Mouse (Mus musculus) hindbrain, embryonic 14.5 days (tissue): ENCODE data around the gene Pmf1. TPM values are rescaled to one million over a fixed set of nuclear protein-coding genes. Genes with fewer than 3 reads are reported as not detected.
A peak's percentile ranks its signal among the peaks of the same experiment; 100 is the strongest.

Experiments
- ATAC-seq: fragments of 200-750 bp; cut with Nextera tagmentation; 2 replicates; pipeline ENCODE4 v1.8.0; 2017; ENCODE audit warnings: moderate number of reproducible peaks, mild to moderate bottlenecking, moderate TSS enrichment, moderate library complexity; ENCODE audit not compliant: low FRiP score
- DNase-seq: peaks from one replicate; pipeline ENCODE4 v3.0.0-alpha.2; 2015; ENCODE audit warnings: low spot score
- H3K27ac ChIP-seq: fragments of 300-500 bp; sonication (generic); 2 replicates; pipeline ENCODE4 v1.5.1; 2014; ENCODE audit warnings: mild to moderate bottlenecking, moderate library complexity
- H3K27me3 ChIP-seq: fragments of 300-500 bp; sonication (generic); 2 replicates; pipeline ENCODE4 v1.6.1; 2014; ENCODE audit warnings: mild to moderate bottlenecking, low read length, mixed read lengths; ENCODE audit not compliant: control insufficient read depth, insufficient read depth
- H3K36me3 ChIP-seq: fragments of 300-500 bp; sonication (generic); replicated peaks from 2 replicates; pipeline ENCODE4 v1.6.1; 2014; ENCODE audit not compliant: control insufficient read depth, insufficient read depth
- H3K4me1 ChIP-seq: fragments of 300-500 bp; sonication (generic); replicated peaks from 2 replicates; pipeline ENCODE4 v1.6.1; 2014; ENCODE audit warnings: antibody characterized with exemption, low read length, mixed read lengths; ENCODE audit not compliant: control insufficient read depth, insufficient read depth
- H3K4me2 ChIP-seq: fragments of 300-500 bp; sonication (generic); replicated peaks from 2 replicates; pipeline ENCODE4 v1.6.1; 2014; ENCODE audit warnings: mild to moderate bottlenecking, moderate library complexity
- H3K4me3 ChIP-seq: fragments of 300-500 bp; sonication (generic); replicated peaks from 2 replicates; pipeline ENCODE4 v1.5.1; 2014; ENCODE audit warnings: mild to moderate bottlenecking, low read length
- H3K9ac ChIP-seq: fragments of 300-500 bp; sonication (generic); 2 replicates; pipeline ENCODE4 v1.6.1; 2014
- H3K9me3 ChIP-seq: fragments of 300-500 bp; sonication (generic); 2 replicates; pipeline ENCODE4 v1.6.1; 2016; ENCODE audit warnings: low read length; ENCODE audit not compliant: control insufficient read depth
- WGBS: fragments of 180-500 bp; shearing (Covaris S2); extraction: QIAGEN DNeasy Blood & Tissue Kit; methylation state at CpG from one replicate; pipeline ENCODE4 v1.1.7; 2014; 5-methylcytosine and 5-hydroxymethylcytosine counted together
- polyA plus RNA-seq: library from polyadenylated mRNA; unstranded; fragments of >200 nt; fragmentation: Nextera tagmentation; extraction: Ambion mirVana; gene quantifications from 2 replicates; pipeline ENCODE4 v1.2.1, GENCODE M21; 2014

Gene Pmf1
- polyA plus RNA-seq, 1 experiment from 2014 or later = 26.0 TPM

DNA sequence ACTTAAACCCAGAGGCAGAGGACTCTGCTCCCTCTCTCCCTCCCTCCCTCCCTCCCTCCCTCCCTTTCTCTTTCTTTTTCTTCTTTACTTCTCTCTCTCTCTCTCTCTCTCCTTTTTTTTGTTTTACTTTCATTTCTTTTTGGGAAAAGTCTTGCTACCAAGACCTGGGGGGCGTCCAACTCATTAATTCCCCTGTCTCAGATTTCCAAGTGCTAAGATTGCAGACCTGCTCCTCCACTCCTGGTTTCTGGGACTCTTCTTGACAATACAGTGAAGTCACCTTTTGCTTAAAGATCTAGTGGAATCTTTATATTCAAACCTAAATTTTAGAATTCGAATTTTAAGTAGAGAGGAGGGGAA, 15.2 kb upstream of the Pmf1 start:
- Histone ChIP-seq H3K9ac (peak overlapping the region; percentile 31; the same call in 1 of the 2 replicates), H3K27me3 (no peaks in the 10 kb centered on the region), H3K4me2 (peak overlapping the region; percentile 66), H3K9me3 (no peaks in the 10 kb centered on the region), H3K27ac (no peak overlapping the region; the same call in 1 of the 2 replicates), H3K36me3 (peaks cover 11% of the 10 kb centered on the region), H3K4me1 (peaks cover 29% of the 10 kb centered on the region), H3K4me3 (peak overlapping the region; percentile 72; the same call in 1 of the 2 replicates)
- 12% methylated on average over 2 of the region's 2 CpGs for WGBS
- DNase-seq (no peak), ATAC-seq (no peak)

DNA sequence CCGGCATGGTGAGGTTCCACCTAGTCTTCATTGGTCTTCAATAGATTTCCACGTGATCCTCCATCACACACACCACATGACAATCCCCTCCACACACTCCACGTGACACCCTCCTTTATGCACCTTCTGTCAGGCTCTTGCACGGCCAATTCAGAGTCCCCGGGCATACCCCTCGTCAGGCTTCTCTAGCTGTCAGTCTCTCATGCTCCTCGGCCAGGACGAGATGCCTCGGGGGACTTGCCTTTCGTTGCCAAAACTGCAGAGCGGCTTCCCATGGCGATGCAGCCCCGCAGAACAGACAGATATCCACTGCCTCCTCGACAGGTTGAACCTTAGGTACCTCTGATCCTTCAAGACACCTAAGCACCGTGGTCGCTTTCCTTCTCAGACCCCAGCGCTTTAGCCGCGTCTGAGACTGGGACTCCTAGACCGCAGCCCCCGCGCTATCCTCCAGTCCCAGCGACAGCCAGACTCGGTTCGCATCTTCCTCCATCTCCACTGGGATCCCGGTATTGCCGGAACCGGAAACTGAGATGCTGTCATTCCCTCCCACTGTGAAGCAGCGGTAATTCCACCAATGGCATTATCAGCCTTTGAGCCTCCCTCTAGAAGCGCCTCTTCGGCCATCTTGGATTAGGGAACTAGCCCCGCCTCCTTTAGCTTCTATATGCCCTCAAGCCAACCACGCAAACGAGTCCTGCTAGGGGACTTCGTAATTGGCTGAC, 14.6 kb upstream of the Pmf1 start, which contains the start of gene Slc25a44:
Slc25a44 (minus strand) TSS at position 535 of the 725 bp plus-strand sequence.
- peak within 1 kb of the TSS; percentile 67 for H3K27ac ChIP-seq
- DNase-seq (peak; percentile 96), ATAC-seq (peak; percentile 96)
- peaks cover 17% of the 10 kb centered on the region for H3K36me3 ChIP-seq
- H3K9ac ChIP-seq = peak within 1 kb of the TSS; percentile 69
- peaks cover 29% of the 10 kb centered on the region for H3K4me1 ChIP-seq
- no peaks in the 10 kb centered on the region for H3K27me3 ChIP-seq
- H3K4me3 ChIP-seq = peak within 1 kb of the TSS; percentile 72
- no peaks in the 10 kb centered on the region for H3K9me3 ChIP-seq
- H3K4me2 ChIP-seq = peak within 1 kb of the TSS; percentile 66
- WGBS = under 1% methylated on average over 35 of the region's 35 CpGs

DNA sequence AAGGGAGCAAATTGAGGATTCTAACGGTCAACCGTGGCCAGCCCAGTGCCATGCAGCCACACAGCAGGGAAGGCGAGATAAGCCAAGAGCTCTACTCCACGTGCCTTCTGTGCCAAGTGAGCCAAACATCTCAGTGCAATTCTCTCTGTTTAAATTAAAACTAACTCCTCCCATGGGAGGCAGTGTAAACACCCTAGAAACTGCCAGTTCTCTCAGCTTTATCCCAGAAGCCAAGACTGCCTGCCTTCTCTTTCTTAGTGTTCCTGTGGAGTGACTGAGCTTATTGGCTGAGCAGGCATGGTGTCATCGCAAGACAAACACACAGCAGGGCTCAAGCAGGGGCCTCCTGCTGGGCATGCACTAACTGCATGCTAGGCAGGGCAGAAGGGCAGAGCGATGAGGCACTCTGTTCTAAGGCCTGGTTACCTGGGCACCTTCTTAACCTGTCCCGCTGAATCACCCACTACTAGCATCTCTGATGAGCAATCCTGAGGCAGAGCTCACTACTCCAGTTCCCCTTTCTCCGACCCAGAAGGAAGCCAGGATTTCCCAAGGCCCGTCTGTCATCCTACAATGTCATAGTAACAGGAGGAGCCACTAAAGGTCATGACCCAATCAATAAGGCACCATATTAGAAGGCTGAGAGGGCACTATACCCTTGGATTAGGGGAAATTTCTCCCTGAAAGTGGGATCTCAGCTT, 12.0 kb upstream of the Pmf1 start:
- Histone ChIP-seq H3K9me3 (no peaks in the 10 kb centered on the region), H3K27me3 (no peaks in the 10 kb centered on the region), H3K4me1 (peaks cover 29% of the 10 kb centered on the region), H3K36me3 (peaks cover 43% of the 10 kb centered on the region), H3K27ac (0 out of 2 replicates have a peak overlapping the region, but pooled peaks have one; percentile 2), H3K4me3 (no peak overlapping the region), H3K9ac (0 out of 2 replicates have a peak overlapping the region, but pooled peaks have one; percentile 39), H3K4me2 (peak overlapping the region; percentile 9)
- ATAC-seq (no peak), DNase-seq (no peak)
- 36% methylated on average over 9 of the region's 9 CpGs for WGBS

DNA sequence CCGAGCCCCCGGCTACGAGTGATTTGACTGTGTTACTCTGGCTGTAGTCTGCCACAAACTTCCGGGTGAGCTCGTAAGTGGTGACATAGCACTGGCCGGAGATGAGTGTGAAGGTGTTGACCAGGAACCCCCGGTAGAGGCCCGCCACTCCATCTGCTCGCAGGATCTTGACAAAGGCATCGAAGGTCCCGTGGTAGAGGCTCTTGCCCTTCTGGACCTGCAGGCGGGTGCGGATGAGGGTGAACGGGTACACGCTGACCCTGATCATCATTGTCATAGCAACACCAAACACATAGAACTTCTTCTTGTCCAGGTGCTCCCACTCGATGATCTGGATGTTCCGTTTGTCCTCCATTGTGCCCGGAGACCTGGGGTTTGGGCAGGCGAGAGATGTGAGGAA, 10.6 kb upstream of the Pmf1 start:
- Histone ChIP-seq H3K4me3 (no peak overlapping the region), H3K4me1 (peaks cover 29% of the 10 kb centered on the region), H3K9ac (no peak overlapping the region), H3K4me2 (no peak overlapping the region), H3K9me3 (no peaks in the 10 kb centered on the region), H3K27ac (no peak overlapping the region), H3K36me3 (peaks cover 55% of the 10 kb centered on the region), H3K27me3 (no peaks in the 10 kb centered on the region)
- DNase-seq (no peak), ATAC-seq (no peak)
- WGBS = 96% methylated on average over 19 of the region's 19 CpGs

DNA sequence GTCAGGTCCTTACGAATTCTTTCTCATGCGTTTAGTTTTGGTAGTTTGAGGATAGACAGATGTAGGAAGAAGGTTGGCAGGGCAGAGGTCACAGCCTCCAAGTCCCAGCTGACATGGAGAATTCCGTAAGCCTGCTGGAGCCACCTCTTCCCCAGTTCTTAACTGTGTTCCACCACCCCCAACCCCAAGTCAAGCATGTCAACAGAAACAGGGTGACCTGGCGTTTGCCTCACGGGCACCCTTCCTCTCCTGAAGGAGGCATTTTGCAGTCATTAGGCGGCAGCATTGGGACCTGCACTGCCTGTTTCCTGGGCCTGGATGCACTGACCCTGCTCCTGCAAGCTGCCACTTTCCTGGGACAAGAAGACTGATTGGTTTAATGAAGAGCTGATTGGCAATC, 7.9 kb upstream of the Pmf1 start:
- H3K36me3 ChIP-seq = peaks cover 82% of the 10 kb centered on the region
- 89% methylated on average over 6 of the region's 6 CpGs for WGBS
- H3K9me3 ChIP-seq = no peaks in the 10 kb centered on the region
- no peak overlapping the region for H3K4me2 ChIP-seq
- peaks cover 14% of the 10 kb centered on the region; the same call in 1 of the 2 replicates for H3K4me1 ChIP-seq
- no peak overlapping the region for H3K4me3 ChIP-seq
- no peak overlapping the region for H3K9ac ChIP-seq
- no peak for ATAC-seq
- no peak for DNase-seq
- H3K27ac ChIP-seq = no peak overlapping the region
- no peaks in the 10 kb centered on the region for H3K27me3 ChIP-seq

DNA sequence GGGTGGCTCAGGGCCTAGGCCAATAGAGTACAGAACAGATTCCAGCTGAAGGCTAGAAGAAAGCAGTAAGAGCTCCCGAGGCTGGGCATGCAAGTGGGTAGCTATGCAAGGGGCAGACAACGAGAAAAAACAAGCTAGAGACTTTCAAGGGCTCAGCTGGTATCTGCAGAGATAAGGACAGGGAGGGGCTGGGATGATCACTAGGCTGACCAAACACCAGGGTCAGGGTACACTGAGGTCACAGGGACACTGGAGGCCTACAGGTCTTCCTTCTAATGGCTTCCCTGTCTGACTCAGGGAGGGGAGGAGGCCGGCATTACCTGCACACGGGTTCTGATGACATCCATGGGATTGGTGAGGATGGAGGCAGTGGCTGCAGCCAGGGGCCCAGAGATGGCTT, 5.5 kb upstream of the Pmf1 start:
- Histone ChIP-seq H3K27ac (no peak overlapping the region), H3K27me3 (no peaks in the 10 kb centered on the region), H3K4me1 (peaks cover 4% of the 10 kb centered on the region; the same call in 1 of the 2 replicates), H3K9me3 (no peaks in the 10 kb centered on the region), H3K9ac (no peak overlapping the region), H3K36me3 (peaks cover 96% of the 10 kb centered on the region), H3K4me3 (no peak overlapping the region), H3K4me2 (no peak overlapping the region)
- DNase-seq = no peak
- 93% methylated on average over 4 of the region's 4 CpGs for WGBS
- no peak for ATAC-seq

DNA sequence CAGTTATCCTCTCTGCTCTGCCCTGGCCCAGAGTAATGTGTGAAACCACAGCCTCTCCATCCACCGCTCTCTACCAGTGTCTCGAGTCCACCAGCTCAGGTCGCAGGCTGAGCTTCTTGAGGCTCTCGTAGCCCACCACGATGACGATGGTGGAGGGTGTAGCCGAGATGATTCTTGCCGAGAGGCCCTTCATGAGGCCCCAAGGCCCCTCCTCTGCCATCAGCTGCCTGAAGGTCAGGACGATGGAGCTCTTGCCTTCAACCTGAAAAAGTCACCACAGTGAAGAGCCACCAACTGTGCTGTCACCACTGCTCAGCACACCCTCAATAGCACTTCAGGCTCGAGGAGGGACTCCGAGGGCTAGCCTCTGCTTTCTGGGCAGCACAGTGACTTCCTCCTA, 2.5 kb upstream of the Pmf1 start:
- H3K9me3 ChIP-seq = no peaks in the 10 kb centered on the region
- WGBS = 90% methylated on average over 11 of the region's 11 CpGs
- no peak overlapping the region for H3K4me2 ChIP-seq
- no peak overlapping the region for H3K4me3 ChIP-seq
- ATAC-seq = no peak
- H3K27me3 ChIP-seq = no peaks in the 10 kb centered on the region
- DNase-seq = no peak
- no peak overlapping the region for H3K27ac ChIP-seq
- H3K36me3 ChIP-seq = peaks cover 66% of the 10 kb centered on the region
- peaks cover 12% of the 10 kb centered on the region for H3K4me1 ChIP-seq
- H3K9ac ChIP-seq = no peak overlapping the region

DNA sequence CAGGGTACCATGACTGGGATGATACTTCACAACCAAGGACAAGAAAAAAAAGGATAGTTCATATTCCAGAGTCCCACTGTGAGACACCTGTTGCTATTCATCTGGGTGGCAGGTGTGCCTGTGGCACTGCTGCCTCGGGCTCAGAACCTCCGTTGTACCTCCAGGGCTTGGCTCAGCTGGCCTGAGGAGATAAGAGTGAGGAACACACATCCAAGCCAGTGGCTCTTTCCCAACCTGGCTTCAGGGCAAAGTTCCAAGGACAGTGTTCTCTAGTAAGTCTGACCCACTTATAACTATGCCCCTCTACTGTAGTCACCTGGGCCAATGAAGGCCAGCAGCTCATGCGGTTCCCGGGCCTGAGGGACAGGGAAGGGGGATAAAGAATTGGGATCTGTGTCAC, 1.6 kb upstream of the Pmf1 start:
- Histone ChIP-seq H3K4me2 (no peak overlapping the region), H3K27ac (no peak overlapping the region), H3K4me3 (no peak overlapping the region), H3K9me3 (no peaks in the 10 kb centered on the region), H3K36me3 (peaks cover 56% of the 10 kb centered on the region), H3K4me1 (peaks cover 12% of the 10 kb centered on the region), H3K9ac (no peak overlapping the region), H3K27me3 (no peaks in the 10 kb centered on the region)
- ATAC-seq (no peak), DNase-seq (no peak)
- 89% methylated on average over 4 of the region's 4 CpGs for WGBS

DNA sequence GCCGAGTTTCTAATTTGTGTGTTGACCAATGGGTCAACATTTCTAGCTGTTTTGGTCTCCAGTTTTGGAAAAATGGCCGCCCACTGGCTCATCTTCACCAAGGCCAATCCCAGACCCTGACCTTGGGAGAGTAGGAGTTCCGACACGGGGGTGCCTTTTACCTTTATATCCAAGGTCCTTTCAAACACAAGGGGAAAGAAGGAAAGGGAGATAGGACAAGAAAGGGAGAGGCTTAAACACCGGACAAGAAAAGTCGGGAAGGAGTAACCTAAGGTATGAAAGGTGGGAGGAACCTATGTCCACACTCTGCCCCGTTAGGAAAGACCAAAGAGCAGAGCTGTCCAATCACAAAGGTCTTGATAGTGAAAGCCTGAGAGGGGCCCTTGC, 507 bp upstream of the Pmf1 start:
- Histone ChIP-seq H3K9ac (peak overlapping the region; percentile 77), H3K27ac (peak overlapping the region; percentile 86)
- DNase-seq = no peak

More for the DNA sequence above, 507 bp upstream of the Pmf1 start:
- Histone ChIP-seq H3K27me3 (no peaks in the 10 kb centered on the region), H3K4me2 (peak overlapping the region; percentile 73), H3K4me1 (peaks cover 12% of the 10 kb centered on the region), H3K4me3 (peak overlapping the region; percentile 56), H3K36me3 (peaks cover 47% of the 10 kb centered on the region), H3K9me3 (no peaks in the 10 kb centered on the region)
- 28% methylated on average over 7 of the region's 7 CpGs for WGBS
- ATAC-seq = no peak
